Mouse (Mus musculus): ENCODE results near the gene Fbxo3. TPM values are rescaled to one million over a fixed set of nuclear protein-coding genes. Genes with fewer than 3 reads are reported as not detected.
A peak's percentile ranks its signal among the peaks of the same experiment; 100 is the strongest.
"Not testable (repeated sequence)": the region's sequence is repeated elsewhere in the genome, so short reads cannot be mapped to it uniquely, and the experiment has no call there.

The Fbxo3 gene
- total RNA-seq, 2 experiments from 2014 or later = 47.6 to 53.0 TPM

DNA sequence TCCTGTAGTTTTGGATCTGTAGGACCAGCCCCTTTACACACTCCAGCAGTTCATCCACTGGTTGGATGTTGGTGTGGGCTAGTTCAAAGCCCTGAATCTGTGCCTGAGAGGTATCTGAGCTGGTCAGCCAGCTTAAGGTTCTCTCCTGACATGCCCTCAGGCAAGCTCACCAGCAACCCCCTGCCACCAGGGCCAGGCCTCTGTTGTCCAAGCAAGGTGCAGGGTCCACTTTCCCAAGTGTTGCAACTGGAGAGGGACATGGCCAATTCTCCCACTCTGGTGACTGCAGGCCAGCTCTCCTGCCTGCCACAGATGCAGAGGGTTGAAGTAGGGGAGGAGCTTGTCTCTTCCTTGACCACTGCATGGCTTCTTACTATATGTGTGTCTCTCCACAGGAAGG lies 56.5 kb downstream of the Fbxo3 start:
- intact Hi-C loops (cut with DNase I); DNase-seq: not testable (repeated sequence)

DNA sequence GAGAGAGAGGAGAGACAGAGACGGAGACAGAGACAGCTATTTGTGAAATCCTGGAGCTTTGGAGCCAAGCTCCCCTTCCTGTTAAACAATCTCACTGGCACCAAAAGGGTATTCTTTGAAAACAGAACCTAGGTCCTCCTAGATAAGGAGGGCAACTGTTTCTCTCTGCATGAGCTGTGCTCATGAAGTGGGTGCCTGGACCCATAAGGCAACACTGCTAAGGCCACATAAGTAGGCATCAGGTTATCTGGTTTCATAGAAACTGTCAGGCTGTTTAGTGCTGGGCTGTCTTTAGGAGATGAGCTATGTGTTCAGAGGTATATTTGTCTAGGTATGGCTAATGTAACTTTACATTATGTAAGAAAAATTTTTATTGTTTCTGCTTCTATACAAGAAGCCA lies 60.0 kb downstream of the Fbxo3 start:
- DNase-seq; intact Hi-C loops (cut with DNase I): not testable (repeated sequence)

DNA sequence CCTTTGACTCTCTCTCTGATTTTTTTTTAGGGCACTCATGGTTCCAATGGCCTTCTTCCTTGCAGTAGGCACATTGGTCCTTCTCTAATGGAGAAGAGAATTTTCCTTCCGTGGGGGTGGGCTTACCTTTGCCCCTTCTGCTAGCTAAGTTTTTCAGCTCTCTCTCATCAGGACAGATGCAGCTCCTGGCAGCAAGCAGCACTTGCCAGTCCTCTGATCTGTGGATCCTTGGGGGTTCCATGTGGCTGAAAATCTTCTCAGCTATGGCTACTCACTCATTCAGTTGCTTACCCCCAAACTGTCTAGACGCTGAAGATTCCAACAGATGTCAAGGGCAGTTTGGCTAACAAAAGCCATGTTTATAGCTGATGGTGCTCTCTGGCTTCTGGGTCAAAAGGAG lies 65.8 kb downstream of the Fbxo3 start:
- no peak for DNase-seq
- intact Hi-C loops (cut with DNase I) = loop anchor here (2.0 kb wide), 1 partner anchor 25 kb away; the partner anchor contains the start of genes Cd59b and Gm10799

DNA sequence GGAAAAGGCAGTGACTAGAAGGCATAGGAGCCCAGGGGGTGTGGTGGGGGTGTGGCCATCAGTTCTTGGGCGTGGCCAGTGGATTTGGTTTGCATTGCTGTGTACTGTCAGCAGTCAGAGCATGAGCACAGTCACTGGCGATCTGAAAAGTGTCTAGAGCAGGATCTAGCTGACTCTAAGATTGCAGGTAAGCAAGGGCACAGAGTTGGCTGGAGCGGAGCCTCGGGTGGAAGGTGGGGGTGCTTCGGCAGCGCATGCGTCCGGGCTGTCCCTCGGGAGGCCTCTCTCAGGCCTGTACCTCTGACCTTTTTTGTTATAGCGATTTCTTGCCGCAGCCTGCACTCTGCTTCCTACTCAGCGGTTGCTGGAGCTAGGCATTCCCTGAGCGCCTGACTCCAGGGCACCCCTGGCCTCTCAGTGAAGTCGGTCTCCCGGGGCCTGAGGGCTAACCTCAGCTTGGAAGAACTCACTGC lies 68.3 kb downstream of the Fbxo3 start, which contains the start of gene Cd59a:
Cd59a (plus strand) TSS at position 61 of the 473 bp plus-strand sequence.
- peak; percentile 66 to 72 for DNase-seq
- intact Hi-C loops (cut with DNase I) = no loop called here

DNA sequence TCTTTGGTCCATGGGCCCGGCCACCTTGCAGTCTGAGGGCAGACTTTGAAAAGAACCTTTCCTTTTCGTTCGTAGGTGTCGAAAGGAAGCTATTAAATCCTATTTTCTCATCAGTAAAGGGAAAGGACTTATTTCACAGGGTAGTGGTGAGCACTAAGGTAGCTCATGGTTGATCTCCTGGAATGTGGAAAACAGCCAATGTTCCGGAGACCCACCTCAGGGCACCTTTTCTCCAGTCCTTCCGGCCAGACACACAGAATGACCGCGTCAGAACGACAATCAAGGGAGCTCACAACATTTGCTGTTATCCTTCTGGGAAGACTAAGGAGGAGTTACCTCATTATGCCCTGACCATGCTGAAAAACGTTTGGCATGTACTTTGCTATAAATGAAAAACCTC lies 68.7 kb downstream of the Fbxo3 start:
- DNase-seq = no peak
- intact Hi-C loops (cut with DNase I) = no loop called here

DNA sequence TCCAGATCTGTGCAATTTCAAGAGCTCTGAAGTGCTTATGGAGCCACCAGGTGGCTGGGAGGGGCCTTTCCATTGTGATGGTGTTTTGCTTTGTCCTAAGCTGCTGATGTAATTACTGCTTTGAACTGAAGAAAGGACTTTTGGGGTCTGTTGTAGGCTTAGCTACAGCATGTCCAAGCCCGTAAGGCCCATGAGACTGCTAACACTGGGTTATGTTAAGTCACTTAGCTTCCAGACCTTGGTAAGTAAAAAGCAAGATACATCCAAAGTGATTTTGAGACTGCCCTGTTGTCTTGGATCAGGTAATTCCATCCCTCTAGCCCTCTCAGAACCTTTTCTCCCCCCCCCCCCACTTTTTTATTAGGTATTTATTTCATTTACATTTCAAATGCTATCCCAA lies 69.3 kb downstream of the Fbxo3 start:
- DNase-seq; intact Hi-C loops (cut with DNase I): not testable (repeated sequence)

DNA sequence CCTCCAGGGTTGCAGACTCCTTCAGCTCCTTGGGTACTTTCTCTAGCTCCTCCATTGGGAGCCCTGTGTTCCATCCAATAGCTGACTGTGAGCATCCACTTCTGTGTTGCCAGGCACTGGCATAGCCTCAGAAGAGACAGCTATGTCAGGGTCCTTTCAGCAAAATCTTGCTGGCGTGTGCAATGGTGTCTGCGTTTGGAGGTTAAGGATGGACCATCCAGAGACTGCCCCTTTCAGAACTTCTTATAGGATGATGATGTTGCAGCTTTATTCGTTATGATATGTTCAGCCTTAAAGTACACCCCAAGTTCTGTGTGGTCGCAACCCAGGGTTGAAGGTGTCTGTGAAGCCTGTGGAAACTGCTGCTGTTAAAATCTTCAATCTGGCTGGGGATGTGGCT lies 69.9 kb downstream of the Fbxo3 start:
- intact Hi-C loops (cut with DNase I) = not testable (repeated sequence)

DNA sequence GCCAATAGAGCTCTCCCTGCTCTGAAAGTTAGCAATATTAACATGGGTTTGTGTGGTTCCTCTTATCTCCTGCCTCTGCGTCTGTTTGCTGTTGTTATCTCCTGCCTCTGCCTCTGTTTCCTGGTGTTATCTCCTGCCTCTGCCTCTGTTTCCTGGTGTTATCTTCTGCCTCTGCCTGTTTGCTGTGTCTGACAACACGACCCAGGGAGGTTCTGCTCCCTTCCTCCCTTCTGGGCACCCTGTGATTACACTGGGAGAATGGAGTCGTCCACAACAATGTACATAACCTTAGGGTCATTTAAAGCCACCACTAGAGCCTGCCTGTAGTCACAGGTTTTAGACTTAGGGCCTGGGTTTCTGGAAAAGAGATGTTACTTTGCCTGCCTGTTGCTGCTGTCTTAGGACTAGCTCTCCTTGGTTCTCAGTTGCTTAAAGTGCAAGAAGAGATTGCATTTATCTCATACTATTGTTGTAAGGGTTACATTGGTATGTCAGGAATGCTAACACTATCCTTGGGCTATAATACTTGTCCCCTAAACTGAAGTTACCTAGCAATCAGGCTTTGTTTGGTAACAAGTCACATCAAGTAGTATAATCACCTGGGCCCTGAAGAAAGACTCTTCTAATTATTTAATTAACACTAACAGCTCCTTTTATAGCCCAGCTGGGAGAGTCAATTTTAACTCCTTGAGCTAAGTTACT lies 71.2 kb downstream of the Fbxo3 start:
- intact Hi-C loops (cut with DNase I) = no loop called here

More for the DNA sequence above, 69.9 kb downstream of the Fbxo3 start:
- not testable (repeated sequence) for DNase-seq

DNA sequence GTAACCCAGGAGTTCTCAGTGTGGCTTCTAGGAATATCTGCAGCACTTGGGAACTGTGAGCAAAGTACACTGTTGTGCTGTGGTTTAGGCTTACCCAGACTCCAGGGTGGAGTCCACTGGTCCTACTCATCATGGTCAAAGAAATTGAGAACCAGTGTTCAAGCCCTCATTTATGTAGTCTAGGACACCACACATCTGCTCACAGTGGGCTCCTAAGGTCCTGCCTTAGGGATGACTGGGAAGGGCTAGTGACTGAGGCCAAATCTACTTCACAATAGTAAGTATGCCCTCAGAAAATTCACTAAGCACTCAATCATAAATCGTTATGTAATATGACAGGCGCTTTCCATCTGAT lies 71.7 kb downstream of the Fbxo3 start:
- no peak for DNase-seq
- intact Hi-C loops (cut with DNase I) = no loop called here

More for the DNA sequence above, 71.2 kb downstream of the Fbxo3 start:
- DNase-seq = no peak

DNA sequence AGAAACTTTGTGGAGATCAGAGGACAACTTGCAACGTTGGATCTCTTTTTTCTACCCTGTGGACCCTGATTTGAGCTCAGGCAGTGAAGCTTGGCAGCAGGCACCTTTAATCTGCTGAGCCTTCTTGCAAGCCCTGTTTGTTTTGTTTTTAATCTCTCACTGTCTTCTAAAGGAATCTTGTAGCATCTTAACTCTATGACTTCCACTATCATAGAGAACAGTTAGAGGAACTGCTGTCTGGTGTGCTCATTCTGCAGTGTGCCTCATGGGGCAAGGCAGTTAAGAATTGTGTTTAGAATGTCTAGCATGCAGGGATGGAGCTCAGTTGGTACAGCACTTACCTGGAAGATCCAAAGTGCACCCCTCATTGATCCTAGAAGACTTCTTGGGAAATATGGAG lies 72.4 kb downstream of the Fbxo3 start:
- DNase-seq = no peak
- intact Hi-C loops (cut with DNase I) = no loop called here

DNA sequence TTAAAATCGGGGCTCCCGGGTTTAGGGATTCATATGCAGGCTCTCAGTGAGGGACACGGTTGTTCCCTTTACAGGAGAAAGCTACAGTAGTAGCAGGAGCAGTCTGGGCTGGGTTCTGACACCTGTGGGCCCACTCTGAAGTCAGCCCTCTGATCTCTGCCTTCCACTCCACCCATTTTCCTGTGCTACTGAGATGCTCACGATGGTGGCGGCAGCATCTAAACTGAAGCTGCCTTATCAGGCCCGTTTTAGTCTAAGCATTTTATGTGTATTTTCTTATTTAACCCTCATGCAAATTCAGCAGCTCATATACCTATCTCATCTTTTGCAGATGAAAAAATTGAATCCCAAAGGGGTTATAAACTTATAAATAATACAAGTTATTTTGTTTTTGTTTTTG lies 77.3 kb downstream of the Fbxo3 start:
- DNase-seq = no peak
- intact Hi-C loops (cut with DNase I) = no loop called here

DNA sequence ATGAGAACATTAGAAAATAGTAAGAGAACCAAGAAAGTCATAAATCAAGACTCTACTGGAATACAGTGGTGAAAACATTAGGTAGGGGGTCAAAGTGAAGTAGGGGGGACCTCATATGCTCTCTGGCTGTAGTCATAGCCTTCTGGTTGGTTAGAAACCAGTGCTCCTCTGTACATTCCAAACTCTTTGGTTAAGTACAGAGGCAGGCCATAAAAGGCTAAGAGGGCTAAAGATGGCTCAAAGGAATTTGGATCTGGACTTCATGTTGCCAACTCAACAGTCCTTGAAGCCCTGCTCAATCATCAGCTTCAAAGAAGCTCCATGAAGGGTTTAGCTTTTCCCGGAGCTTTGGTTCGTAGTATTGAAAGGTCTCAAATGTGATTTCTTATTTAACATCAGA lies 81.5 kb downstream of the Fbxo3 start:
- intact Hi-C loops (cut with DNase I) = not testable (repeated sequence)

DNA sequence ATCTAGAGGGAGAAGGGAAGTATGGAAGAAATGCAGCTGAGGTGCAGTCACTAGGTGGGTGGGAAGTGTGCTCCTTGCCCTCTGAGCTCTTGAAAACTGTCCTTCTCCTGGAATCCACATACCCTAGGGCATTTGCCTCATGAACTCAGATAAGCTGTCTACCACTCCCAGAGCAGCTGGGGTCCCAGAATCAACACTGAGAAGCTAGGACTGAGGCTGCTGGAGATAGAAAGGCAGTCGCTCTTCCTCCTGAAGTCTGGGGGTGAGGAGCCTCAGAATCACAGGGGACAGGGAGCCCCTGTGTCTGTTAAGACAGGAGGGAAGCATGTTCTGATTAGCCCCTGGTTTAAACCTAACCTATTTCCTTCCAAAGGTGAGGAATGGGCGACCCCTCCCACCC lies 82.0 kb downstream of the Fbxo3 start:
- intact Hi-C loops (cut with DNase I) = no loop called here
- DNase-seq = no peak

More for the DNA sequence above, 81.5 kb downstream of the Fbxo3 start:
- DNase-seq = not testable (repeated sequence)

DNA sequence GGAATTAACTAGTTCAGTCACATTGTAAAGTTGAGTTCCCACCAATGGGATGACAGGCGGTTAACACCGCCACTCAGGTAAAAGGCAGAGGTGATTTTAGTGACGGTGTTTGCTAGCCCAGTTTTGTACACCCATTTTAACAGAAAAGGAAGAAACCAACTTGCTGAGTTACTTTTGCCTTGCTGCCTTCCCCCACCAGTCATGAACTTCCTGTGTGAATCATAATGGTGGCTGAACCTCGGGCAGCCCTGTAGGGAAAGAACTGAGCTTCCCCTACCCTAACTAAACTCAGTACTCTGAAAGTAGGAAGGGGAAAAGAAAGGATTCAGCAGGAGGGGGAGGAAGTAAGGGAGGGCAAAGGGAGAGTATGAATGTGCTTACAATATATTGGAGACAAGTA lies 82.5 kb downstream of the Fbxo3 start:
- intact Hi-C loops (cut with DNase I) = no loop called here
- DNase-seq = no peak

DNA sequence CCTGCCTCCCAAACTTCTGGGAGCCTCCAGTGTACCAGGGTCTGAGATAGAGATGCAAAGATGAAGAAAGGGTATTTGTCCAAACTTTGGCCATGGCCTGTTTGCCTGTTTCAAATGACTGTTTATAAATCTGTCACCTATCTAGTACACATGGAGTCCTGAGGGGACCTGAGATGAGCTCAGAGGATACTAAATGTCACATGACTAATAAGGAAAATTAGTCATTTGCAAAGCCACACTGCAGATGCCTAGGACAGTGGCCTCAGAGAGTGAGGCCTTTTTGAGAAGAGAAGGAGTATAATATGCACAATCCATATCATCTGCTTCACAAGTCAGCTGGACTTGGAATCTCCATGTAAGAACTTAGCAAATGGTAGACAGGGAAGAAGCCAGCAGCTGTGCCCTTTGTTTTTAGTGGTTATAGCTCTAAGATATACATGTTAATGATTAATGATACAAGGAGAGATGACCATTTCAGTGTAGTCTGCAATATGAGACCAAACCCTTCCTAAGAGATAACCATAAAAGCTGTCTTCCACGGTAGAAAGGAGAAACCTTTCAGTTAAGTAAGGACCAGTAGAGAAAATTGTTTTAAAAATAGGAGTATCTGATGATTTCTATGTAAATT lies 83.8 kb downstream of the Fbxo3 start:
- DNase-seq; intact Hi-C loops (cut with DNase I): not testable (repeated sequence)

Other genes with a start within 250 kb of the Fbxo3 start
- 10 to 100 TPM; 91.5 to 99.0 TPM for gene Caprin1, start 230.1 kb upstream of the Fbxo3 start, total RNA-seq (2021)
- 1 to 10 TPM; 5.3 to 5.4 TPM for gene Lmo2, start 69.7 kb upstream of the Fbxo3 start, total RNA-seq (2021)
- not detected for gene 4931422A03Rik, start 640 bp downstream of the Fbxo3 start, total RNA-seq (2021)
- under 1 TPM; 0.25 to 0.26 TPM for gene Gm10912, start 38.1 kb downstream of the Fbxo3 start, total RNA-seq (2021)
- gene Gm10799, start 40.8 kb downstream of the Fbxo3 start, total RNA-seq (2021) = not detected
- gene Cd59b, start 42.1 kb downstream of the Fbxo3 start, total RNA-seq (2021) = 1 to 10 TPM; 1.6 to 2.9 TPM
- gene Cd59a, start 68.1 kb downstream of the Fbxo3 start, total RNA-seq (2021) = 10 to 100 TPM; 19.7 to 22.2 TPM
- gene A930018P22Rik, start 95.0 kb downstream of the Fbxo3 start, total RNA-seq (2021) = under 1 TPM; 0.43 to 0.54 TPM

Data from gastrocnemius, postnatal 36 days (tissue).